Mouse (Mus musculus) olfactory bulb, adult 2 months (tissue): ENCODE data around the gene 1700017B05Rik.

Source experiments
- CTCF ChIP-seq: fragments of 200-500 bp; IDR thresholded peaks from 2 replicates; pipeline ENCODE4 v1.5.1; 2012; ENCODE audit warnings: low read depth, mild to moderate bottlenecking, low read length, moderate library complexity; ENCODE audit not compliant: insufficient read depth
- POLR2A ChIP-seq: fragments of 200-500 bp; IDR thresholded peaks from 2 replicates; pipeline ENCODE4 v1.6.1; 2012; ENCODE audit warnings: mild to moderate bottlenecking, low read depth, low read length, moderate library complexity; ENCODE audit not compliant: insufficient read depth

DNA sequence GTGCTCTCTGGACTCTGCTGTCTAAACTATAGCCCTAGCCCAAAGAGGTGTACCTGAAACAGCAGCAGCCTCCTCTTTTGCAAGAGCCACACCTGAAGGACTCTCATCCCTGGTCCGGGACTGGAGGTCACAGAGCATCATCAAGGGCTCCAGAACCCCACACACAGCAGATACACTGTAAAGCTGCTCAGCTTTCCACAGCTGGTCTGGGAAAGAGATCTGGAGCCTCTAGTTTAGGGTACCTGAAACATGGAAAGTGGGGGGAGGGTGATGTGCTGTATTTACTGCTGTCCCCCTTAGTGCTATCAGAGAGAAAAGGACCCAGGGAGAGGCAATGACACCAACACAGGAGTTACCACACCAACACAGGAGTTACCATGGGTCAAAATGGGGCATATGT lies 42.9 kb downstream of the 1700017B05Rik start:
- TF ChIP-seq CTCF (no peak), POLR2A (no peak)
